Mouse (Mus musculus): Measurements from ENCODE around the gene Pde6h. TPM values are rescaled to one million over a fixed set of nuclear protein-coding genes. Genes with fewer than 3 reads are reported as not detected.

The Pde6h gene
- polyA plus RNA-seq, 1 experiment from 2014 or later = not detected

DNA sequence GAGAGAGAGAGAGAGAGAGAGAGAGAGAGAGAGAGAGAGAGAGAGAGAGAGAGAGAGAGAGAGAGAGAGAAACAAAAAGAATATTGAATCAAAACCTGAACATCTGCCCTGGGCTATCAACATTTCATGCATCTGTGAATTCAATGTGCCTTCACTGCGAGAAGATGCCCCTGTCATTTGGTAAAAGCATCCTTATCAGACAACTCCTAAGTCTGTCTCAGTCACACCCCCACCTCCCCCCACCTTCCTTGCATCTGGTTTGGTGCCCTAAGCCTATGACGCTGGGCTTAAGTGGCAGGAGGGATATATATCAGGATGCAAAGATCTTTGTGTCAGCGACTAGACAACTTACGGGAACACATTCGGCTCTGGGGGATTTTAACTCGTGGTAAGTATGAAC lies 30.6 kb downstream of the Pde6h start:
- 52% methylated on average over 6 of the region's 6 CpGs for WGBS
- H3K9ac ChIP-seq (ENCODE audit: low read length) = no peak overlapping the region
- no peaks in the 10 kb centered on the region for H3K27me3 ChIP-seq (ENCODE audit: control insufficient read depth, insufficient read depth, low read length)
- no peak for ATAC-seq (ENCODE audit: insufficient number of reproducible peaks, insufficient read depth, low FRiP score, low read depth)
- H3K27ac ChIP-seq (replicated peaks in 1 of 2; ENCODE audit: control insufficient read depth in 1 of 2, insufficient read depth in 1 of 2, low read depth in 2 of 2, low read length in 2 of 2) = no peak overlapping the region
- no peaks in the 10 kb centered on the region for H3K9me3 ChIP-seq (ENCODE audit: control insufficient read depth, low read length)
- H3K4me3 ChIP-seq (ENCODE audit: control insufficient read depth in 1 of 2, insufficient read depth in 1 of 2, low read depth in 1 of 2, low read length in 2 of 2) = no peak overlapping the region
- no peak overlapping the region for H3K4me2 ChIP-seq (ENCODE audit: low read length)
- H3K36me3 ChIP-seq (ENCODE audit: control insufficient read depth, insufficient read depth, low read length) = no peaks in the 10 kb centered on the region
- no peaks in the 10 kb centered on the region for H3K4me1 ChIP-seq (ENCODE audit: control insufficient read depth in 2 of 2, insufficient read depth in 2 of 2, low read length in 2 of 2)

- no peaks in the 10 kb centered on the region for H3K4me1 ChIP-seq (ENCODE audit: control insufficient read depth in 2 of 2, insufficient read depth in 2 of 2, low read length in 2 of 2)
- no peaks in the 10 kb centered on the region for H3K27me3 ChIP-seq (ENCODE audit: control insufficient read depth, insufficient read depth, low read length)
- 85% methylated on average over 8 of the region's 8 CpGs for WGBS
- no peaks in the 10 kb centered on the region for H3K36me3 ChIP-seq (ENCODE audit: control insufficient read depth, insufficient read depth, low read length)
- no peak overlapping the region for H3K4me2 ChIP-seq (ENCODE audit: low read length)
- H3K27ac ChIP-seq (replicated peaks in 1 of 2; ENCODE audit: control insufficient read depth in 1 of 2, insufficient read depth in 1 of 2, low read depth in 2 of 2, low read length in 2 of 2) = no peak overlapping the region
- no peaks in the 10 kb centered on the region for H3K9me3 ChIP-seq (ENCODE audit: control insufficient read depth, low read length)
- no peak overlapping the region for H3K9ac ChIP-seq (ENCODE audit: low read length)
- ATAC-seq (ENCODE audit: insufficient number of reproducible peaks, insufficient read depth, low FRiP score, low read depth) = no peak
- H3K4me3 ChIP-seq (ENCODE audit: control insufficient read depth in 1 of 2, insufficient read depth in 1 of 2, low read depth in 1 of 2, low read length in 2 of 2) = no peak overlapping the region
Observed at GRCm38 (mm10) chr6:136954715-136955114, 31.1 kb downstream of the Pde6h start.

DNA sequence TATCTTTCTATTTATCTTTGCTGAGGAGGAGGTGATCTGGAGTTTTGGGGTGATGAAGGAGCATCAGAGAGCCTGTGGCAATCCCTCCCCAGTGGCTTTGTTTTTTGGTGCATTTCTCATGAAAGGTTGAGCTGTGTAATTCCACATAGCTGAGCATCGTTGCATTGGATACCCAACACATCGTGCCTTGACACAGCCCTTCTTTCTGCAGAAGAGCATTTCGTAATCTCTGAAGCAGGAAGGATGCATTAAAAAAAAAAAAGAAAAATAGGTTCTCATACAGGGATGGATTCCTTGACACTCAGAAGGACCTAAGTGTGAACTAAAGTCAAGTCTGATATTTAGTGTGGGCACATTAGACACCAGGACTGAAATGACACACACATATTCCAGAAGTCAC lies 31.6 kb downstream of the Pde6h start:
- no peak overlapping the region for H3K9ac ChIP-seq (ENCODE audit: low read length)
- no peak overlapping the region for H3K4me3 ChIP-seq (ENCODE audit: control insufficient read depth in 1 of 2, insufficient read depth in 1 of 2, low read depth in 1 of 2, low read length in 2 of 2)
- WGBS = 74% methylated on average over 3 of the region's 3 CpGs
- H3K4me1 ChIP-seq (ENCODE audit: control insufficient read depth in 2 of 2, insufficient read depth in 2 of 2, low read length in 2 of 2) = no peaks in the 10 kb centered on the region
- no peak for ATAC-seq (ENCODE audit: insufficient number of reproducible peaks, insufficient read depth, low FRiP score, low read depth)
- H3K36me3 ChIP-seq (ENCODE audit: control insufficient read depth, insufficient read depth, low read length) = no peaks in the 10 kb centered on the region
- H3K27me3 ChIP-seq (ENCODE audit: control insufficient read depth, insufficient read depth, low read length) = no peaks in the 10 kb centered on the region
- H3K9me3 ChIP-seq (ENCODE audit: control insufficient read depth, low read length) = no peaks in the 10 kb centered on the region
- no peak overlapping the region for H3K4me2 ChIP-seq (ENCODE audit: low read length)
- H3K27ac ChIP-seq (replicated peaks in 1 of 2; ENCODE audit: control insufficient read depth in 1 of 2, insufficient read depth in 1 of 2, low read depth in 2 of 2, low read length in 2 of 2) = no peak overlapping the region

- H3K9ac ChIP-seq (ENCODE audit: low read length) = no peak overlapping the region
Observed at GRCm38 (mm10) chr6:136957062-136957461, 33.4 kb downstream of the Pde6h start.

GRCm38 (mm10) chr6:136959131-136959530 lies 35.5 kb downstream of the Pde6h start:
- no peak overlapping the region for H3K4me3 ChIP-seq (ENCODE audit: control insufficient read depth in 1 of 2, insufficient read depth in 1 of 2, low read depth in 1 of 2, low read length in 2 of 2)
- no peak for ATAC-seq (ENCODE audit: insufficient number of reproducible peaks, insufficient read depth, low FRiP score, low read depth)
- no peak overlapping the region for H3K27ac ChIP-seq (replicated peaks in 1 of 2; ENCODE audit: control insufficient read depth in 1 of 2, insufficient read depth in 1 of 2, low read depth in 2 of 2, low read length in 2 of 2)
- no peaks in the 10 kb centered on the region for H3K9me3 ChIP-seq (ENCODE audit: control insufficient read depth, low read length)
- H3K27me3 ChIP-seq (ENCODE audit: control insufficient read depth, insufficient read depth, low read length) = no peaks in the 10 kb centered on the region
- H3K36me3 ChIP-seq (ENCODE audit: control insufficient read depth, insufficient read depth, low read length) = no peaks in the 10 kb centered on the region
- H3K4me2 ChIP-seq (ENCODE audit: low read length) = no peak overlapping the region
- no peak overlapping the region for H3K9ac ChIP-seq (ENCODE audit: low read length)
- peaks cover 3% of the 10 kb centered on the region in 2 experiments; a peak in 2 of 4 replicates for H3K4me1 ChIP-seq (ENCODE audit: control insufficient read depth in 2 of 2, insufficient read depth in 2 of 2, low read length in 2 of 2)
- 64% methylated on average over 11 of the region's 11 CpGs for WGBS

More at GRCm38 (mm10) chr6:136957062-136957461, 33.4 kb downstream of the Pde6h start:
- Histone ChIP-seq H3K27ac (replicated peaks in 1 of 2; ENCODE audit: control insufficient read depth in 1 of 2, insufficient read depth in 1 of 2, low read depth in 2 of 2, low read length in 2 of 2) (no peak overlapping the region), H3K4me2 (ENCODE audit: low read length) (no peak overlapping the region), H3K27me3 (ENCODE audit: control insufficient read depth, insufficient read depth, low read length) (no peaks in the 10 kb centered on the region), H3K4me1 (ENCODE audit: control insufficient read depth in 2 of 2, insufficient read depth in 2 of 2, low read length in 2 of 2) (no peaks in the 10 kb centered on the region), H3K9me3 (ENCODE audit: control insufficient read depth, low read length) (no peaks in the 10 kb centered on the region), H3K36me3 (ENCODE audit: control insufficient read depth, insufficient read depth, low read length) (no peaks in the 10 kb centered on the region), H3K4me3 (ENCODE audit: control insufficient read depth in 1 of 2, insufficient read depth in 1 of 2, low read depth in 1 of 2, low read length in 2 of 2) (no peak overlapping the region)
- WGBS = 68% methylated on average over 7 of the region's 7 CpGs
- ATAC-seq (ENCODE audit: insufficient number of reproducible peaks, insufficient read depth, low FRiP score, low read depth) = no peak

GRCm38 (mm10) chr6:136962957-136963356 lies 39.3 kb downstream of the Pde6h start:
- Histone ChIP-seq H3K4me1 (ENCODE audit: control insufficient read depth in 2 of 2, insufficient read depth in 2 of 2, low read length in 2 of 2) (peaks cover 3% of the 10 kb centered on the region in 2 experiments; a peak in 2 of 4 replicates), H3K4me2 (ENCODE audit: low read length) (no peak overlapping the region), H3K9ac (ENCODE audit: low read length) (no peak overlapping the region), H3K27ac (replicated peaks in 1 of 2; ENCODE audit: control insufficient read depth in 1 of 2, insufficient read depth in 1 of 2, low read depth in 2 of 2, low read length in 2 of 2) (no peak overlapping the region), H3K9me3 (ENCODE audit: control insufficient read depth, low read length) (no peaks in the 10 kb centered on the region), H3K36me3 (ENCODE audit: control insufficient read depth, insufficient read depth, low read length) (no peaks in the 10 kb centered on the region), H3K27me3 (ENCODE audit: control insufficient read depth, insufficient read depth, low read length) (no peaks in the 10 kb centered on the region), H3K4me3 (ENCODE audit: control insufficient read depth in 1 of 2, insufficient read depth in 1 of 2, low read depth in 1 of 2, low read length in 2 of 2) (no peak overlapping the region)
- no peak for ATAC-seq (ENCODE audit: insufficient number of reproducible peaks, insufficient read depth, low FRiP score, low read depth)
- 49% methylated on average over 11 of the region's 11 CpGs for WGBS

GRCm38 (mm10) chr6:136964609-136965510 lies 41.2 kb downstream of the Pde6h start:
- no peak overlapping the region for H3K4me3 ChIP-seq (ENCODE audit: control insufficient read depth in 1 of 2, insufficient read depth in 1 of 2, low read depth in 1 of 2, low read length in 2 of 2)
- H3K9ac ChIP-seq (ENCODE audit: low read length) = no peak overlapping the region
- H3K4me1 ChIP-seq (ENCODE audit: control insufficient read depth in 2 of 2, insufficient read depth in 2 of 2, low read length in 2 of 2) = peaks cover 3% of the 10 kb centered on the region in 2 experiments; a peak in 2 of 4 replicates
- no peak for ATAC-seq (ENCODE audit: insufficient number of reproducible peaks, insufficient read depth, low FRiP score, low read depth)
- no peaks in the 10 kb centered on the region for H3K36me3 ChIP-seq (ENCODE audit: control insufficient read depth, insufficient read depth, low read length)
- H3K27me3 ChIP-seq (ENCODE audit: control insufficient read depth, insufficient read depth, low read length) = no peaks in the 10 kb centered on the region
- no peak overlapping the region for H3K27ac ChIP-seq (replicated peaks in 1 of 2; ENCODE audit: control insufficient read depth in 1 of 2, insufficient read depth in 1 of 2, low read depth in 2 of 2, low read length in 2 of 2)
- 66% methylated on average over 13 of the region's 13 CpGs for WGBS
- H3K9me3 ChIP-seq (ENCODE audit: control insufficient read depth, low read length) = no peaks in the 10 kb centered on the region
- H3K4me2 ChIP-seq (ENCODE audit: low read length) = no peak overlapping the region
